Mouse (Mus musculus) lung, postnatal 36 days (tissue): ENCODE results near the gene Prf1.

ENCODE experiments used
- DNase-seq: peaks from one replicate; pipeline ENCODE4 v3.0.0; 2022; ENCODE audit warnings: mixed read lengths

The Prf1 gene

GRCm38 (mm10) chr10:61341557-61341956 is 43.9 kb downstream of the Prf1 start:
- DNase-seq = peak; percentile 81

GRCm38 (mm10) chr10:61342750-61343149 is 45.1 kb downstream of the Prf1 start:
- no peak for DNase-seq

GRCm38 (mm10) chr10:61343950-61344349 is 46.3 kb downstream of the Prf1 start:
- DNase-seq = peak; percentile 81

DNA sequence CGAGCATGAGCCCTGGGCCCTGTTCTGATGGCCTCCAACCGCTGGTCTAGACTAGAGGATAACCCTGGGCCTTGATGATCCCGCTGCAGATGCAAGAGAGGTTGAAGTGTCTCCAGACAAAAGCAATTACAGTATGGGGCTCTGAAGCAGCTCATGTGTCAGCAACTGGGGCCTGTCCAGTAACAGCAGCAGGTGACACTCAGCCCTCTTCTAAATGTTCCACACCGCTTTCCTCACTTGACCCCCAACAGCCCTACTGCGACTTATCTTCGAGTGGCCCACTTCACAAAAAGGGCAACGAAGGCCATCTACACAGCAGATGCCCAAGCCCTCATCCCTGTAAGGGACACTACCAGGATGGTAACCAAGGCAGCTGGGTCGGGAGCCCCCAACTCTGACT is 47.5 kb downstream of the Prf1 start:
- no peak for DNase-seq

DNA sequence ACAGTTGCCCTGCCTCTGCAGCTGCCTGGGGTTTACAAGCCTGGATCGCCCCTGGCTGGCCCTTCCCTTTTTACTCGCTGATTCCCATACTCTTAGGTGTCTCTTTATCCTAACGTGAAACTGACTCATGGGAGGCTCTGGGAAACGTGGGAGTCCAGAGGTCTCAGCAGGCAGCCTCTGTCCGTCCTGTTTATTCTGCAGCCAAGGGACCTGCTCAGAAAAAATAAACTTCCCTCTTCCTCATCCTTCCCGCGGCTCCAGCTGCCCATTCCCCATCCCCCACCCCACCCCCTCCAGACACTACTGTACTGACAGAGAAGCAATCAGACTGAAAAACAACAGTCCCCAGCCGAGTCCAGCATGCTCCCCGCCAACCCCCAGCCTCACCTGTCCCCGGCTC is 48.7 kb downstream of the Prf1 start:
- DNase-seq = peak; percentile 45

DNA sequence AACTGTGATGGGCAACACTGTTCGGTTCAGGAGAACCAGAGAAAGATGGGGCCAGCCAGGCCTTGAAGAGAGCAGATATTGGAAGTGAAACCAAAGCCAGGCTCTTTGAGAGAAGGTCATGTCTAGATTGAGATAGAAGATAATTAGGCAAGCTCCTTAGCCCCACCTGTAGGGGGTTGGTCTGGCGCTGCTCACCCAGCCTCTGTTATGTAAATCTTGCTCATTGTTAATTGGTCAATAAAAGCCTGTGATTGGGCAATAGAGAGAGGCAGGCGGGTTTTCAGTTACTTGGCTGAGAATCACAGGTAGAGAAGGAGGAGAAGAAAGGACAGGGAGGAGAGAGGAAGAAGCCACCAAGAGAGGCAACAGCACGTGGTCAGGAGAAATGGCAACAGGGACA is 53.6 kb downstream of the Prf1 start:
- no peak for DNase-seq
